1 mouse cellular context compared by ENCODE assay signal in genomic region chr4:132794760-132795159, GRCm38 (mm10).
TF ChIP-seq lines count a peak whose summit lies in the region.

No protein-coding gene starts in this region.

TF ChIP-seq in CH12.LX, 34 proteins besides CTCF, POLR2A, EP300 and RAD21 (continued from another document):
- TF ChIP-seq ELF1 (IDR thresholded peaks at IDR 0.05; ENCODE audit: low read depth, low read length) (peak; percentile 8; the same call in 1 of the 2 replicates), MAZ (IDR thresholded peaks at IDR 0.05; ENCODE audit: low read depth, low read length) (no peak), CHD1 (IDR thresholded peaks at IDR 0.05; ENCODE audit: low read depth, low read length) (no peak), GABPA (IDR thresholded peaks at IDR 0.05; ENCODE audit: insufficient replicate concordance, low read depth, low read length) (no peak), SIN3A (IDR thresholded peaks at IDR 0.05; ENCODE audit: low read length) (0 out of 2 replicates have a peak, but pooled peaks have one; percentile 37)
